Mouse (Mus musculus) testis, adult 10 weeks (tissue): ENCODE results near the gene Npas2. TPM values are rescaled to one million over a fixed set of nuclear protein-coding genes. Genes with fewer than 3 reads are reported as not detected.

Source experiments
- polyA plus RNA-seq: library from polyadenylated mRNA; stranded (reverse); fragments of 350-450 nt; fragmentation: Illumina TruSeq; extraction: RNeasy Lipid Tissue Mini Kit (QIAGEN cat#74804); gene quantifications from one replicate; pipeline ENCODE4 v1.2.3, GENCODE M21; 2014; ENCODE audit warnings: low read depth, low replicate concordance

The Npas2 gene
- polyA plus RNA-seq, result 0.59 TPM

GRCm38 (mm10) chr1:39192997-39193861, at the start of gene Npas2:
TSS of gene Npas2 (plus strand) at chr1:39193731.

GRCm38 (mm10) chr1:39367601-39368266, 174.2 kb downstream of the Npas2 start, which contains the start of gene Rpl31:
TSS of gene Rpl31 (plus strand) at chr1:39367842.

Other genes with a start within 250 kb of the Npas2 start
- gene Pdcl3, start 208.1 kb upstream of the Npas2 start, polyA plus RNA-seq, result 14.4 TPM
- gene Rpl31, start 174.1 kb downstream of the Npas2 start, polyA plus RNA-seq, result 121 TPM